Mouse (Mus musculus) midbrain, embryonic 16.5 days (tissue): ENCODE measurements around the gene Fam57b. TPM values are rescaled to one million over a fixed set of nuclear protein-coding genes. Genes with fewer than 3 reads are reported as not detected.
A peak's percentile ranks its signal among the peaks of the same experiment; 100 is the strongest.

Source experiments
- ATAC-seq: fragments of 200-750 bp; cut with Nextera tagmentation; 2 replicates; pipeline ENCODE4 v1.8.0; 2017; ENCODE audit warnings: moderate TSS enrichment
- H3K27ac ChIP-seq: fragments of 300-500 bp; sonication (generic); 2 replicates; pipeline ENCODE4 v1.5.1; 2014; ENCODE audit warnings: mild to moderate bottlenecking, low read length, mixed read lengths
- H3K27me3 ChIP-seq: fragments of 300-500 bp; sonication (generic); 2 replicates; pipeline ENCODE4 v1.6.1; 2014; ENCODE audit warnings: low read depth, low read length, mixed read lengths; ENCODE audit not compliant: control insufficient read depth, insufficient read depth
- H3K36me3 ChIP-seq: fragments of 300-500 bp; sonication (generic); 2 replicates; pipeline ENCODE4 v1.6.1; 2014; ENCODE audit warnings: mild to moderate bottlenecking, low read length, moderate library complexity, mixed read lengths; ENCODE audit not compliant: control insufficient read depth, insufficient read depth
- H3K4me1 ChIP-seq: fragments of 300-500 bp; sonication (generic); 2 replicates; pipeline ENCODE4 v1.6.1; 2014; ENCODE audit warnings: mild to moderate bottlenecking, low read length, mixed read lengths; ENCODE audit not compliant: control insufficient read depth, insufficient read depth
- H3K4me2 ChIP-seq: fragments of 300-500 bp; sonication (generic); 2 replicates; pipeline ENCODE4 v1.6.1; 2014; ENCODE audit warnings: mild to moderate bottlenecking, low read length, mixed read lengths
- H3K4me3 ChIP-seq: fragments of 300-500 bp; sonication (generic); 2 replicates; pipeline ENCODE4 v1.5.1; 2014; ENCODE audit warnings: low read depth, mild to moderate bottlenecking, low read length, moderate library complexity, mixed read lengths
- H3K9ac ChIP-seq: fragments of 300-500 bp; sonication (generic); 2 replicates; pipeline ENCODE4 v1.6.1; 2014; ENCODE audit warnings: low read depth, low read length, mixed read lengths
- H3K9me3 ChIP-seq: fragments of 300-500 bp; sonication (generic); replicated peaks from 2 replicates; pipeline ENCODE4 v1.6.1; 2014; ENCODE audit warnings: mild to moderate bottlenecking, low read length, mixed read lengths; ENCODE audit not compliant: control insufficient read depth, poor library complexity, severe bottlenecking
- WGBS: fragments of 180-500 bp; shearing (Covaris S2); extraction: QIAGEN DNeasy Blood & Tissue Kit; methylation state at CpG from one replicate; pipeline ENCODE4 v1.1.7; 2014; 5-methylcytosine and 5-hydroxymethylcytosine counted together
- polyA plus RNA-seq: library from polyadenylated mRNA; unstranded; fragments of >200 nt; fragmentation: Nextera tagmentation; extraction: Ambion mirVana; gene quantifications from 2 replicates; pipeline ENCODE4 v1.2.1, GENCODE M21; 2015

The Fam57b gene
- polyA plus RNA-seq, 1 experiment from 2014 or later: 61.1 TPM

DNA sequence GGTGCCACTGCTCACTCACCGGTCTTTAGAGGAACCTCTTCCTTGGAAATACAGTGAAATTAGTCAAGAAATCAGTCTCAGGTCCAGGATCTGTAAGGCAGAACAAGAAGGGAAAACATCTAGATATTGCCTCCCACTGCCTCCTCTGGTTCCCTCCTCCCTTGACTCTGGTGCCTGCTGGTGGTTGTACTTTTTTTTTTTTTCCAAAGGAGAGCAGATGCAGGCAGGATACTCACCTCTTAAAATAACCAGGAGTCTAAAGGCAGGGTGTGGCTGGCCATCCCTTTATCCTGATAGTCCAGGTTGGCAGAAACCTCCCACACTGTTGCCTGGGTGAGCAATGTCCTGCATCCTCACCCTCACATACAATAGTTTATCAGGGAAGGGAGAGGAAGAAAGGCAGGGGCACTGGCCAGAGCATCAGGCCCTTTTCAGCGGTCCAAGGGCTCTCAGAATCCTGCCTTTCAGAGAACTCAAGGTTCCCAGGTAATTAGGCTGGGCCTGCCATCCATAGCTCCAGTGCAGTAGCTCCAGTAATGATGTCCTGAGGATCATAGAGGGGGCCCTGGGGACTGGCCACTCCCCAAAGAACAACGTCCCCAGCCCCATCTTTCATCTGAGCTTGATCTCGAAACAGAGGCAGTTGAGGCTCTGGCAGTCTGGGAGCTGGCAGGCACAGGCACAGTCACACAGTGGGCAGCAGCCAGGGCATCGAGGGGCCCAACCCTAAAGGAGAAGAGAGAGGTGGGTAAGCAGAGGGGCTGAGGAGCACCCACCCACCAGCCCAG is 3.0 kb downstream of the Fam57b start:
- peaks cover 28% of the 10 kb centered on the region for H3K4me1 ChIP-seq
- H3K4me2 ChIP-seq: peak overlapping the region; percentile 93
- peak overlapping the region; percentile 96 for H3K27ac ChIP-seq
- WGBS: 44% methylated on average over 5 of the region's 5 CpGs
- H3K36me3 ChIP-seq: peaks cover 8% of the 10 kb centered on the region
- H3K27me3 ChIP-seq: no peaks in the 10 kb centered on the region
- ATAC-seq: no peak
- H3K9me3 ChIP-seq: no peaks in the 10 kb centered on the region
- peak overlapping the region; percentile 88 for H3K4me3 ChIP-seq
- H3K9ac ChIP-seq: peak overlapping the region; percentile 85

DNA sequence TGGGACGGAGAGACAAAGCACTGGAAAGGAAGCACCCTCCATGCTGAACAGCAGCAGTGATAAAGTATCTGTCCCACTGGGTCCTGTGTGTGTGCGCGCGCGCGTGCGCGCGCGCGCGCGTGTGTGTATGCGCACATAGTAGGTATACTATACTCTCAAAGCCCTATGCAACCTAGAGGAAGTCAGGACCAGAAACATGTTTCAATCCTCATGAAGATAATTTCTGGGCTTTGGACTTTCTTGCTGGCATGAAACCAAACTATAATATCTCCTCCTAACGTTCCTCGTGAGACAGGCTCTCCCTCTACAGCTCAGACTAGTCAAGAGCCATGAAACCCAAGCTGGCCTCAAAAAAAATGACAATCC is 3.6 kb downstream of the Fam57b start:
- peaks cover 28% of the 10 kb centered on the region for H3K4me1 ChIP-seq
- no peak for ATAC-seq
- H3K9me3 ChIP-seq: no peaks in the 10 kb centered on the region
- WGBS: 98% methylated on average over 16 of the region's 16 CpGs
- H3K4me2 ChIP-seq: no peak overlapping the region
- H3K9ac ChIP-seq: no peak overlapping the region
- no peak overlapping the region for H3K27ac ChIP-seq
- no peaks in the 10 kb centered on the region for H3K27me3 ChIP-seq
- H3K4me3 ChIP-seq: no peak overlapping the region
- H3K36me3 ChIP-seq: peaks cover 4% of the 10 kb centered on the region

DNA sequence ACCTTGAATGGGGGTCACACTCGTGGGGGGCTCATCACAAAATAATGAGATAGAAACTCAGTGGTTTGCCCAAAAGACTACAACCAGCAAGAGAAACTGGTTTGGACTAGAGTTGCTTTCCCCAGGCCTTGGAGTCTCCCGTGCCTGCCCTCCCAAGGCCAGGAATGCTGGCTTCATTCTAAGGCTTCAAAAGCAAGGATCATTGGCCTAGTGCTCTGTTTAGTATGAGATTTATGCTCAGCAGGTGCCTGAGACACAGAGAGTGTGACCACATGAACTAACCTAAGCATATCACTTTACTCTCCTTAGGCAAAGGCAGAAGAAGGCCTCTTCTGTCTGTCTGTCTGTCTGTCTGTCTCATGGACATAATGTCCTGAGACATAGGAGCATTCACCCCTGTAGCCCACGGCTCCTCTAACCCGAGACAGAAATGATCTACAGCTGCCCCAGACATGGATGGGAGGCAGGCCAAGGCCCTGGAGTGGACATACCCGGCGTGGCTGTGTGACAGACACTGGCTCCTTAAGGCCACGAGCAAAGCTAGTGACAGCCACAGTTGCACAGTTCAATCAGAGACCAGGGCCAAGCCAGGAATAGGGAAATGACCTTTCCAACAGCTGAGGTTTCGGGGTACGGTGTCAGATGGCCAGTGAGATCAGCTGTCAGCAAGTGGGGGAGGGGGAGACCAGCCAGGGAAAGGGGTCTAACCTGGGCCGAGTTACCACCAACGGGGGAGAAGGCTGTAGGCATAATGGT is 4.8 kb downstream of the Fam57b start:
- no peaks in the 10 kb centered on the region for H3K27me3 ChIP-seq
- H3K4me3 ChIP-seq: no peak overlapping the region
- no peak for ATAC-seq
- H3K4me2 ChIP-seq: no peak overlapping the region
- H3K27ac ChIP-seq: no peak overlapping the region
- no peak overlapping the region for H3K9ac ChIP-seq
- H3K36me3 ChIP-seq: no peaks in the 10 kb centered on the region
- H3K4me1 ChIP-seq: peaks cover 21% of the 10 kb centered on the region
- no peaks in the 10 kb centered on the region for H3K9me3 ChIP-seq
- WGBS: 89% methylated on average over 11 of the region's 11 CpGs

DNA sequence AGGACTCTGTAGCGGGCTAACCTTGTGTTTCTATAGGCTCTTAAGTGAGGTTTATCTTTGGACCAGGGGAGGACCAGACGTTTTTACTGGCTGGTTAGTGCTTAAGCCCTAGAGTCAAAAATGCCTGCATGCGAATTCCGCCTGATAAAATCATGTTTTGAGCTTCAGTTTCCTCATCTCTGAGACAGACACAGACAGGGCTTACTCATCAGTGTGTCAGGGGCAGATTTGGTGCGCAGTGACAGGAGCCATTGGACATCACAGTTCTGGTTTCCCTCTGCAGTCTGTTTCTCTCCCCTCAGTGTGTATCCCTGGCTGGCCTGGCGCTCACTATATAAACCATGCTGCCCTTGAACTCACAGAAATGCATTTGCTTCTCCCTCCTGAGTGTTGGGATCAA is 5.7 kb downstream of the Fam57b start:
- 91% methylated on average over 6 of the region's 6 CpGs for WGBS
- H3K4me1 ChIP-seq: peaks cover 20% of the 10 kb centered on the region
- no peak for ATAC-seq
- no peaks in the 10 kb centered on the region for H3K36me3 ChIP-seq
- H3K27ac ChIP-seq: no peak overlapping the region
- H3K27me3 ChIP-seq: no peaks in the 10 kb centered on the region
- no peak overlapping the region for H3K4me2 ChIP-seq
- no peak overlapping the region for H3K4me3 ChIP-seq
- no peak overlapping the region for H3K9ac ChIP-seq
- no peaks in the 10 kb centered on the region for H3K9me3 ChIP-seq

DNA sequence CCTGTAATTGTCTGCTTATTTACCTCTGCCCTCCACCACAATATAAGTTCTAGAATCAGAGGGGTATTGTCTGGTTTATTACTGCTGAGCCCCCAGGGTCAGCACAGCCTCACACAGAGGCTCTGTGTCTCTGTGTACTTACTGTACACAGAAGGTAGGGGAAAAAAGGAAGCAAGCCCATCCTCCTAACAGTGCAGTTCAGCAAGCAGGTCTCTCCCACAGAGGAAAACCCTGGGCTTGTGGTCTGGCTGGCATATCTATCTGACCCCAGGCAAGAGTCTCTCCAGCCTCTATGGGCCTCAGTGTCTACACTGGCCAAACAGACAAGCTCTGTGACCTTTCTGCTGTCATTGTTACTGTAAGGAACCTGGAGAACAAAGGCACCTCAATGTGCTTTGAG is 6.3 kb downstream of the Fam57b start:
- Histone ChIP-seq H3K9me3 (no peaks in the 10 kb centered on the region), H3K4me2 (no peak overlapping the region), H3K27ac (no peak overlapping the region), H3K4me3 (no peak overlapping the region), H3K9ac (peak overlapping the region; percentile 7; the same call in 1 of the 2 replicates), H3K27me3 (no peaks in the 10 kb centered on the region), H3K4me1 (peaks cover 23% of the 10 kb centered on the region), H3K36me3 (no peaks in the 10 kb centered on the region)
- no peak for ATAC-seq

DNA sequence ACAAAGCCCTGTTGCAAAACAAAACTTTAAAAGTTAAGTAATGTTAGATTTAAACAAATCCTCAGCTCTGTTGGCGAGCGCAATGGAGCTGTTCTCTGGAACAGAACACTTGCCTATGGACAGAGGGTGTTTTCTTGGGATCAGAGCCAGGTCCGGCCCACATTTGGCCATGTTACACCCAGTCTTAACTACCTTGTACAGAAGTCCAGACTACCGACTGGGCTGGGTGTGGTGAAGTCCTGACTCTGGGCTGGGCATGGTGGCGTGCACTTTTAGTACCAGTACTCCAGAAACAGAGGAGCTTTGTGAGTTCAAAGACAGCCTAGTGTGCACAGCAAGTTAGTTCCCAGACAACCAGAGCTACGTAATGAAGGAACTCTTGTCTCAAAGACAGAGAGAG is 9.5 kb downstream of the Fam57b start:
- ATAC-seq: no peak
- Histone ChIP-seq H3K9me3 (no peaks in the 10 kb centered on the region), H3K27me3 (no peaks in the 10 kb centered on the region), H3K36me3 (no peaks in the 10 kb centered on the region), H3K4me2 (no peak overlapping the region), H3K9ac (no peak overlapping the region), H3K27ac (no peak overlapping the region), H3K4me1 (peaks cover 15% of the 10 kb centered on the region), H3K4me3 (no peak overlapping the region)
- 91% methylated on average over 6 of the region's 6 CpGs for WGBS

DNA sequence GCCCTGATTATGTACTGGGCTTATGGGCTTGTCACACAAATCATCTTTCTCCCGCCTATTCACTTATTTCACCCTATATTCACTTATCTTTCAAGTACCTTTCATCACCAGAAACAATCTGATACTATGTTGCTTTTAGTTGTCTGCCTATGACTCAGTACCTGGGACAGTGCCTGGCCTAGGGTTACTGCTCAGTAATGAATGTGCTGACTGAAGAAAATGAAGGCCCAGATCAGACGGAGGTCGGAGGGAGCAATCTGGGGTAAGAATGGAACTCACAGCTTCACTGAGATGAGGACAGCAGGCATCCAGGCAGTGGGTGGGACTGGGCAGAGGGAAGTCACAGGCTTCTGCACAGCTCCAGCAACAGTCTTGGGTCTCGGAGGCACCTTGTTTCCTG is 9.9 kb downstream of the Fam57b start:
- Histone ChIP-seq H3K9ac (no peak overlapping the region), H3K9me3 (no peaks in the 10 kb centered on the region), H3K36me3 (no peaks in the 10 kb centered on the region), H3K27ac (no peak overlapping the region), H3K27me3 (no peaks in the 10 kb centered on the region), H3K4me1 (peaks cover 15% of the 10 kb centered on the region), H3K4me2 (no peak overlapping the region), H3K4me3 (no peak overlapping the region)
- 76% methylated on average over 4 of the region's 4 CpGs for WGBS
- no peak for ATAC-seq

DNA sequence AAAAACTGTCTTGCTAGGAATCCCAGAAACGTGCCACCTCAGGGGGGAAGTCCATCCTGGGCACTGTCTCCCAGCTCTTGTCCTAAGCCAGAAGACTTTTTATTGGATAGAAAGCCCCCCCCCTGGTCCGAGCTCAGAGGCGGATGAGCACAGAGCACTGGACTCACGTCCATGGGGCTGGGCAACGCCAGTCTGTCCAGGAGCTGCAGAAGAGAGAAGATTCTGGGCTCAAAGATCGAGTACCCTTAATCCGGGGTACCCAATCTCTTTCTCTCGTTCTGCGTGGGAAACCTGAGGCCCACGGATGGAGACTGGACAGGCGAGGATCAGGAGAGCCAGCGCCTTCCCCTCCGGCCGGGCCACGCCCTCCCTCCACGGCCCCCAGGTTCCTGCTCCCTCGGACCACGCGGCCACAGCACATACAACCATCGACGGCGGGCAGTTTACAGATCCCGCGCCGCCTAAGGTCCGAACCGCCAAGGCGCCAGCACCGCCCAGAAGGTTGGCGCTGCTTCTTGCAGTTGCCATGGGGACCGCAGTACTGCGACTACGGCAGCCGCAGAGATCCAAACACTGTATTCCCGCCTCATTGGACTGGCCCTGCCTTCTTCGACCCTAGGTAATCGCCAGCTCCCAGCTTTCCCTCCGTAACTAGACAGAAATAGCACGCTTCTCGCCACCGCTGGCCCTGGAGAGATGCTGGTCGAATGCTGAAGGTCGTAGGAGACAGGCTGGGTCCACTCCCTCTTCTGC is 11.4 kb downstream of the Fam57b start:
- H3K9me3 ChIP-seq: no peaks in the 10 kb centered on the region
- H3K36me3 ChIP-seq: no peaks in the 10 kb centered on the region
- peak; percentile 95 for ATAC-seq
- WGBS: under 1% methylated on average over 40 of the region's 43 CpGs
- peak overlapping the region; percentile 82 for H3K4me3 ChIP-seq
- H3K27me3 ChIP-seq: no peaks in the 10 kb centered on the region
- H3K4me2 ChIP-seq: peak overlapping the region; percentile 89
- H3K27ac ChIP-seq: peak overlapping the region; percentile 76
- H3K4me1 ChIP-seq: peaks cover 15% of the 10 kb centered on the region
- peak overlapping the region; percentile 85 for H3K9ac ChIP-seq
